Mouse (Mus musculus) forebrain, embryonic 10.5 days (tissue): ENCODE data around the gene Unc5c. TPM values are rescaled to one million over a fixed set of nuclear protein-coding genes. Genes with fewer than 3 reads are reported as not detected.
A peak's percentile ranks its signal among the peaks of the same experiment; 100 is the strongest.

Experiments
- DNase-seq: peaks from one replicate; pipeline ENCODE4 v3.0.0-alpha.2; 2017; ENCODE audit warnings: low spot score; ENCODE audit errors: extremely low spot score
- H3K27ac ChIP-seq: fragments of 300-500 bp; sonication (generic); 2 replicates; pipeline ENCODE4 v1.5.1; 2016; ENCODE audit warnings: mild to moderate bottlenecking
- H3K27me3 ChIP-seq: fragments of 300-500 bp; sonication (generic); 2 replicates; pipeline ENCODE4 v1.6.1; 2016; ENCODE audit warnings: mild to moderate bottlenecking; ENCODE audit not compliant: poor library complexity, severe bottlenecking
- H3K36me3 ChIP-seq: fragments of 300-500 bp; sonication (generic); replicated peaks from 2 replicates; pipeline ENCODE4 v1.6.1; 2016; ENCODE audit warnings: mild to moderate bottlenecking, moderate library complexity
- H3K4me1 ChIP-seq: fragments of 300-500 bp; sonication (generic); 2 replicates; pipeline ENCODE4 v1.6.1; 2016
- H3K4me3 ChIP-seq: fragments of 300-500 bp; sonication (generic); 2 replicates; pipeline ENCODE4 v1.5.1; 2016; ENCODE audit warnings: mild to moderate bottlenecking, moderate library complexity
- H3K9me3 ChIP-seq: fragments of 300-500 bp; sonication (generic); 2 replicates; pipeline ENCODE4 v1.6.1; 2016; ENCODE audit warnings: mild to moderate bottlenecking, moderate library complexity
- WGBS: fragments of 180-500 bp; shearing (Covaris S2); methylation state at CpG from one replicate; pipeline ENCODE4 v1.1.7; 2016; 5-methylcytosine and 5-hydroxymethylcytosine counted together
- polyA plus RNA-seq: library from polyadenylated mRNA; unstranded; fragments of >200 nt; fragmentation: Nextera tagmentation; extraction: Ambion mirVana; gene quantifications from 2 replicates; pipeline ENCODE4 v1.2.1, GENCODE M21; 2016

The Unc5c gene
- polyA plus RNA-seq, 1 experiment from 2014 or later = 3.3 TPM

- Histone ChIP-seq H3K27ac (no peak overlapping the region), H3K27me3 (no peaks in the 10 kb centered on the region), H3K9me3 (no peaks in the 10 kb centered on the region), H3K4me3 (no peak overlapping the region), H3K4me1 (no peaks in the 10 kb centered on the region), H3K36me3 (no peaks in the 10 kb centered on the region)
- WGBS = 88% methylated on average over 4 of the region's 4 CpGs
- no peak for DNase-seq
Observed at GRCm38 (mm10) chr3:141485218-141485617, 20.2 kb downstream of the Unc5c start.

- no peak for DNase-seq
- Histone ChIP-seq H3K27me3 (no peaks in the 10 kb centered on the region), H3K27ac (no peak overlapping the region), H3K4me1 (peaks cover 16% of the 10 kb centered on the region), H3K4me3 (no peak overlapping the region), H3K36me3 (no peaks in the 10 kb centered on the region), H3K9me3 (no peaks in the 10 kb centered on the region)
- WGBS = 91% methylated on average over 1 of the region's 1 CpGs
Observed at GRCm38 (mm10) chr3:141490647-141491046, 25.6 kb downstream of the Unc5c start.

- 38% methylated on average over 5 of the region's 5 CpGs for WGBS
- no peaks in the 10 kb centered on the region for H3K27me3 ChIP-seq
- H3K4me3 ChIP-seq = no peak overlapping the region
- H3K36me3 ChIP-seq = no peaks in the 10 kb centered on the region
- H3K27ac ChIP-seq = peak overlapping the region; percentile 48; the same call in 1 of the 2 replicates
- peaks cover 16% of the 10 kb centered on the region for H3K4me1 ChIP-seq
- no peak for DNase-seq
- no peaks in the 10 kb centered on the region for H3K9me3 ChIP-seq
Observed at GRCm38 (mm10) chr3:141491272-141491950, 26.4 kb downstream of the Unc5c start.

- no peaks in the 10 kb centered on the region for H3K9me3 ChIP-seq
- H3K27me3 ChIP-seq = no peaks in the 10 kb centered on the region
- H3K36me3 ChIP-seq = no peaks in the 10 kb centered on the region
- 0 out of 2 replicates have a peak overlapping the region, but pooled peaks have one; percentile 48 for H3K27ac ChIP-seq
- peaks cover 16% of the 10 kb centered on the region for H3K4me1 ChIP-seq
- DNase-seq = no peak
- 58% methylated on average over 2 of the region's 2 CpGs for WGBS
- H3K4me3 ChIP-seq = no peak overlapping the region
Observed at GRCm38 (mm10) chr3:141491951-141492310, 26.9 kb downstream of the Unc5c start.

- Histone ChIP-seq H3K4me3 (no peak overlapping the region), H3K27ac (no peak overlapping the region), H3K4me1 (peaks cover 16% of the 10 kb centered on the region), H3K9me3 (no peaks in the 10 kb centered on the region), H3K27me3 (no peaks in the 10 kb centered on the region), H3K36me3 (no peaks in the 10 kb centered on the region)
- 74% methylated on average over 3 of the region's 3 CpGs for WGBS
- no peak for DNase-seq
Observed at GRCm38 (mm10) chr3:141493000-141493399, 28.0 kb downstream of the Unc5c start.

GRCm38 (mm10) chr3:141498348-141499056, 33.5 kb downstream of the Unc5c start:
- no peaks in the 10 kb centered on the region for H3K36me3 ChIP-seq
- H3K4me3 ChIP-seq = no peak overlapping the region
- no peak for DNase-seq
- 73% methylated on average over 4 of the region's 4 CpGs for WGBS
- 0 out of 2 replicates have a peak, but pooled peaks cover 3% of the 10 kb centered on the region for H3K4me1 ChIP-seq
- H3K27ac ChIP-seq = no peak overlapping the region
- H3K9me3 ChIP-seq = no peaks in the 10 kb centered on the region
- H3K27me3 ChIP-seq = no peaks in the 10 kb centered on the region

- no peak overlapping the region for H3K27ac ChIP-seq
- WGBS = 67% methylated on average over 4 of the region's 4 CpGs
- no peak overlapping the region for H3K4me3 ChIP-seq
- no peaks in the 10 kb centered on the region for H3K36me3 ChIP-seq
- H3K9me3 ChIP-seq = no peaks in the 10 kb centered on the region
- no peak for DNase-seq
- no peaks in the 10 kb centered on the region for H3K27me3 ChIP-seq
- 0 out of 2 replicates have a peak, but pooled peaks cover 3% of the 10 kb centered on the region for H3K4me1 ChIP-seq
Observed at GRCm38 (mm10) chr3:141501845-141502505, 37.0 kb downstream of the Unc5c start.

- Histone ChIP-seq H3K27me3 (no peaks in the 10 kb centered on the region), H3K27ac (no peak overlapping the region), H3K9me3 (no peaks in the 10 kb centered on the region), H3K36me3 (no peaks in the 10 kb centered on the region), H3K4me1 (0 out of 2 replicates have a peak, but pooled peaks cover 3% of the 10 kb centered on the region), H3K4me3 (no peak overlapping the region)
- 81% methylated on average over 3 of the region's 3 CpGs for WGBS
- DNase-seq = no peak
Observed at GRCm38 (mm10) chr3:141503331-141503730, 38.3 kb downstream of the Unc5c start.

- DNase-seq = no peak
- WGBS = 24% methylated on average over 1 of the region's 1 CpGs
- Histone ChIP-seq H3K9me3 (no peaks in the 10 kb centered on the region), H3K4me3 (no peak overlapping the region), H3K27me3 (no peaks in the 10 kb centered on the region), H3K36me3 (no peaks in the 10 kb centered on the region), H3K27ac (no peak overlapping the region), H3K4me1 (peaks cover 10% of the 10 kb centered on the region)
Observed at GRCm38 (mm10) chr3:141509772-141510171, 44.8 kb downstream of the Unc5c start.

GRCm38 (mm10) chr3:141511253-141512038, 46.4 kb downstream of the Unc5c start:
- H3K27me3 ChIP-seq = no peaks in the 10 kb centered on the region
- no peak overlapping the region for H3K27ac ChIP-seq
- WGBS = 85% methylated on average over 5 of the region's 5 CpGs
- H3K4me1 ChIP-seq = peaks cover 10% of the 10 kb centered on the region
- H3K4me3 ChIP-seq = no peak overlapping the region
- H3K36me3 ChIP-seq = no peaks in the 10 kb centered on the region
- DNase-seq = no peak
- no peaks in the 10 kb centered on the region for H3K9me3 ChIP-seq

- DNase-seq = no peak
- no peak overlapping the region for H3K27ac ChIP-seq
- H3K36me3 ChIP-seq = no peaks in the 10 kb centered on the region
- H3K27me3 ChIP-seq = no peaks in the 10 kb centered on the region
- H3K9me3 ChIP-seq = no peaks in the 10 kb centered on the region
- 0 out of 2 replicates have a peak, but pooled peaks cover 3% of the 10 kb centered on the region for H3K4me1 ChIP-seq
- H3K4me3 ChIP-seq = no peak overlapping the region
Observed at GRCm38 (mm10) chr3:141528751-141529150, 63.7 kb downstream of the Unc5c start.

GRCm38 (mm10) chr3:141529599-141529998, 64.6 kb downstream of the Unc5c start:
- Histone ChIP-seq H3K36me3 (no peaks in the 10 kb centered on the region), H3K27me3 (no peaks in the 10 kb centered on the region), H3K27ac (no peak overlapping the region), H3K4me3 (no peak overlapping the region), H3K9me3 (no peaks in the 10 kb centered on the region), H3K4me1 (0 out of 2 replicates have a peak, but pooled peaks cover 7% of the 10 kb centered on the region)
- no peak for DNase-seq
